Mouse (Mus musculus) MEL (cell line): ENCODE measurements at regions not wholly inside any gene's neighbourhood (a gene's known extent, or its start where the extent isn't known, plus 50 kb on each side); places are given as distances from the start of the nearest gene placed in this dataset.

Experiments used
- DNase-seq: peaks from one replicate; pipeline ENCODE4 v3.0.0; 2011; ENCODE audit warnings: low read depth, low spot score
- H3K27ac ChIP-seq: 2 replicates; pipeline ENCODE4 v1.5.1; 2012; ENCODE audit warnings: low read depth, mild to moderate bottlenecking, control low read depth, low read length, moderate library complexity; ENCODE audit not compliant: control insufficient read depth
- H3K27me3 ChIP-seq, 2 experiments: fragments of 150-350 bp in 1 of 2; sonication (generic) in 1 of 2; 2 replicates each; pipeline ENCODE4 v1.6.1; 2012; ENCODE audit warnings: low read length in 2 of 2, mild to moderate bottlenecking in 2 of 2, improper control_type of control experiment in 1 of 2, moderate library complexity in 1 of 2; ENCODE audit not compliant: insufficient read depth in 2 of 2, control insufficient read depth in 1 of 2
- H3K36me3 ChIP-seq, 2 experiments: 2 replicates each; pipeline ENCODE4 v1.6.1; 2012 to 2014; ENCODE audit warnings: low read length in 2 of 2, improper control_type of control experiment in 1 of 2, inconsistent platforms in 1 of 2, mild to moderate bottlenecking in 1 of 2; ENCODE audit not compliant: insufficient read depth in 2 of 2, control insufficient read depth in 1 of 2
- H3K4me1 ChIP-seq, 2 experiments: fragments of 150-350 bp in 1 of 2; sonication (generic) in 1 of 2; 2 replicates each; pipeline ENCODE4 v1.6.1; 2012; ENCODE audit warnings: low read length in 2 of 2, improper control_type of control experiment in 1 of 2, mild to moderate bottlenecking in 1 of 2; ENCODE audit not compliant: insufficient read depth in 2 of 2, control insufficient read depth in 1 of 2
- H3K4me3 ChIP-seq, 2 experiments: fragments of 150-350 bp in 1 of 2; sonication (generic) in 1 of 2; 2 replicates each; pipeline ENCODE4 v1.5.1; 2012; ENCODE audit warnings: low read depth in 2 of 2, low read length in 2 of 2, mild to moderate bottlenecking in 2 of 2, moderate library complexity in 2 of 2, control low read depth in 1 of 2, improper control_type of control experiment in 1 of 2; ENCODE audit not compliant: control insufficient read depth in 1 of 2, insufficient read depth in 1 of 2
- H3K79me2 ChIP-seq: 2 replicates; pipeline ENCODE4 v1.6.1; 2012; ENCODE audit warnings: mild to moderate bottlenecking, low read length, moderate library complexity; ENCODE audit not compliant: control insufficient read depth, poor library complexity, insufficient read depth
- H3K9ac ChIP-seq: 2 replicates; pipeline ENCODE4 v1.6.1; 2012; ENCODE audit warnings: low read depth, mild to moderate bottlenecking, control low read depth, low read length, moderate library complexity; ENCODE audit not compliant: control insufficient read depth, poor library complexity, severe bottlenecking
- H3K9me3 ChIP-seq: fragments of 150-350 bp; sonication (generic); replicated peaks from 2 replicates; pipeline ENCODE4 v1.6.1; 2012; ENCODE audit warnings: mild to moderate bottlenecking, low read length, improper control_type of control experiment, moderate library complexity; ENCODE audit not compliant: insufficient read depth
- BHLHE40 ChIP-seq: IDR thresholded peaks from 2 replicates; pipeline ENCODE4 v1.6.1; 2012; ENCODE audit warnings: low read depth, mild to moderate bottlenecking, inconsistent platforms, low read length, improper control_type of control experiment, borderline replicate concordance
- CHD1 ChIP-seq: IDR thresholded peaks from 2 replicates; pipeline ENCODE4 v1.6.1; 2012; ENCODE audit warnings: low read depth, mild to moderate bottlenecking, inconsistent platforms, low read length, improper control_type of control experiment
- CHD2 ChIP-seq: IDR thresholded peaks from 2 replicates; pipeline ENCODE4 v1.6.1; 2011; ENCODE audit warnings: low read length, improper control_type of control experiment
- EP300 ChIP-seq, 2 experiments: IDR thresholded peaks; 2 replicates each; pipeline ENCODE4 v1.6.1; 2011; ENCODE audit warnings: improper control_type of control experiment in 2 of 2, low read length in 2 of 2, low read depth in 1 of 2, mild to moderate bottlenecking in 1 of 2
- ETS1 ChIP-seq: IDR thresholded peaks from 2 replicates; pipeline ENCODE4 v1.6.1; 2012; ENCODE audit warnings: low read depth, mild to moderate bottlenecking, inconsistent platforms, low read length, improper control_type of control experiment, moderate library complexity
- GABPA ChIP-seq: IDR thresholded peaks from 2 replicates; pipeline ENCODE4 v1.6.1; 2012; ENCODE audit warnings: low read depth, mild to moderate bottlenecking, inconsistent platforms, low read length, improper control_type of control experiment, moderate library complexity
- GATA1 ChIP-seq: IDR thresholded peaks from 2 replicates; pipeline ENCODE4 v1.6.1; 2011; ENCODE audit warnings: low read depth, low read length, improper control_type of control experiment
- HCFC1 ChIP-seq: IDR thresholded peaks from 2 replicates; pipeline ENCODE4 v1.6.1; 2012; ENCODE audit warnings: low read depth, mild to moderate bottlenecking, inconsistent platforms, low read length, improper control_type of control experiment, moderate library complexity
- MAX ChIP-seq: IDR thresholded peaks from 2 replicates; pipeline ENCODE4 v1.6.1; 2011; ENCODE audit warnings: low read length, improper control_type of control experiment
- MAZ ChIP-seq: IDR thresholded peaks from 2 replicates; pipeline ENCODE4 v1.6.1; 2012; ENCODE audit warnings: low read depth, mild to moderate bottlenecking, inconsistent platforms, low read length, improper control_type of control experiment
- MEF2A ChIP-seq: IDR thresholded peaks from 2 replicates; pipeline ENCODE4 v1.6.1; 2014; ENCODE audit warnings: low read depth, mild to moderate bottlenecking, inconsistent platforms, low read length, improper control_type of control experiment; ENCODE audit not compliant: poor library complexity, insufficient replicate concordance, severe bottlenecking; ENCODE audit errors: extremely low read depth
- NELFE ChIP-seq: IDR thresholded peaks from 2 replicates; pipeline ENCODE4 v1.6.1; 2011; ENCODE audit warnings: low read depth, low read length, improper control_type of control experiment
- NRF1 ChIP-seq: IDR thresholded peaks from 2 replicates; pipeline ENCODE4 v1.6.1; 2014; ENCODE audit warnings: low read depth, mild to moderate bottlenecking, inconsistent platforms, low read length, improper control_type of control experiment, moderate library complexity; ENCODE audit not compliant: poor library complexity, insufficient read depth, severe bottlenecking
- POLR2AphosphoS5 ChIP-seq: IDR thresholded peaks from 2 replicates; pipeline ENCODE4 v1.6.1; 2012; ENCODE audit warnings: low read depth, borderline replicate concordance, mild to moderate bottlenecking, inconsistent platforms, low read length, moderate library complexity, mixed read lengths
- RCOR1 ChIP-seq: IDR thresholded peaks from 2 replicates; pipeline ENCODE4 v1.6.1; 2012; ENCODE audit warnings: low read depth, mild to moderate bottlenecking, inconsistent platforms, low read length, improper control_type of control experiment
- SIN3A ChIP-seq: IDR thresholded peaks from 2 replicates; pipeline ENCODE4 v1.6.1; 2012; ENCODE audit warnings: low read length, improper control_type of control experiment, inconsistent platforms
- UBTF ChIP-seq: IDR thresholded peaks from 2 replicates; pipeline ENCODE4 v1.6.1; 2012; ENCODE audit warnings: low read depth, mild to moderate bottlenecking, inconsistent platforms, low read length, improper control_type of control experiment, moderate library complexity, borderline replicate concordance; ENCODE audit not compliant: insufficient read depth
- USF2 ChIP-seq, 2 experiments: IDR thresholded peaks; 2 replicates each; pipeline ENCODE4 v1.6.1; 2011 to 2012; ENCODE audit warnings: improper control_type of control experiment in 2 of 2, low read length in 2 of 2, borderline replicate concordance in 1 of 2, inconsistent platforms in 1 of 2, low read depth in 1 of 2, mild to moderate bottlenecking in 1 of 2; ENCODE audit not compliant: insufficient read depth in 1 of 2
- ZNF384 ChIP-seq: IDR thresholded peaks from 2 replicates; pipeline ENCODE4 v1.6.1; 2012; ENCODE audit warnings: low read depth, mild to moderate bottlenecking, inconsistent platforms, low read length, improper control_type of control experiment

DNA sequence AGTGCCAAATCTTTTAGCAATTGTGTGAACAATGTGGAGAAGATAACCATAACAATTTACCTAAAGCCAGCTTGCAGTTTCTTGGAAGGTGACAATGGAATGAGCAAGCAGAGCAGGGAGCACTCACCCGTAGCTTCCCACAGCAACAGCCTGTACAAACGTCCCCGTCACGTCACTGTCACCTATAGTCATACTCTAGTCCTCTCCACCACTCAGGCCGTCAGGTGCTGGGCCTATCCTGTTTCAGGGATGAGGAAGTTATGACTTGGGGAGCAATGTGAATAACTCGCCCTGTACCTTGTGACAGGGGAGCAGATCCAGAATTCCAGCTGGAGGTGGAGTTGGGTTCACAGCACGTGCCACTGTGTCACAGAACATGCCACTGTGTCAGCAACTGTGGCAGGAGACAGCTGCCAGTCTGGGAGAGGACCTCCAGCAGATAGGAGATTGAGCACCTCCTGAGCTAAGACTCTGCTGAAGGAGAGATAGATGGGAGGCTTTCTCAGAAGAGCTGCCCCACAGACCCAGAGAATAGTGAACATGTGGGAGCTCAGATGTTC, 73.4 kb upstream of the Egln3 start:
- Histone ChIP-seq H3K36me3 (no peaks in the 10 kb centered on the region; a peak in 1 of 4 replicates), H3K4me3 (no peak overlapping the region), H3K9me3 (no peaks in the 10 kb centered on the region), H3K27ac (no peak overlapping the region), H3K79me2 (no peaks in the 10 kb centered on the region), H3K9ac (no peak overlapping the region), H3K4me1 (no peaks in the 10 kb centered on the region), H3K27me3 (no peaks in the 10 kb centered on the region)
- no peak for DNase-seq
- no peak for TF ChIP-seq GATA1
- peak; percentile 41; the same call in 1 of the 2 replicates for TF ChIP-seq RCOR1
- no peak for TF ChIP-seq UBTF
- TF ChIP-seq NRF1: no peak
- no peak for TF ChIP-seq CHD2
- TF ChIP-seq MAX: no peak

DNA sequence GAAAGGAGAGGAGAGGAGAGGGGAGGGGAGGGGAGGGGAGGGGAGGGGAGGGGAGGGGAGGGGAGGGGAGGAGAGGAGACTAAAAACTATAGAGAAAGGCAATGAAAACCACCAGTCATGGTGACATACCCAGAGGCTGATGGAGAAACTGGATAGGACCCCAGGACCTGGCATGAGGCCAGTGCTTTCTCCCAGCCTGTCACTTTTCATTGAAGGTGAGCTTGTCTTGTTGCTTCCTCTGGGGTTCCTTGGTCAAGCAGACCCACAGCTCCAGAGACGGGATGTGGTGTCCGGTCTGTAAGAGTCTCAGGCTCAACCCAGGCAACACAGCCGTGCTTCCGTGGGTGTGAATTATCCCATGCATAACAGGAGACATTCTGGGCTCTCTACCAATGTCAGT, 69.8 kb upstream of the Egln3 start:
- peaks cover 2 to 3% of the 10 kb centered on the region in 2 experiments; a peak in 2 of 4 replicates for H3K4me1 ChIP-seq
- peaks cover 0 to 2% of the 10 kb centered on the region in 2 experiments; a peak in 1 of 4 replicates for H3K36me3 ChIP-seq
- H3K27me3 ChIP-seq: no peaks in the 10 kb centered on the region
- H3K9me3 ChIP-seq: no peaks in the 10 kb centered on the region
- no peak overlapping the region for H3K9ac ChIP-seq
- H3K4me3 ChIP-seq: no peak overlapping the region
- H3K79me2 ChIP-seq: no peaks in the 10 kb centered on the region
- no peak overlapping the region for H3K27ac ChIP-seq
- no peak for DNase-seq
- TF ChIP-seq MEF2A (no peak), NRF1 (no peak), MAZ (no peak), HCFC1 (no peak), MAX (no peak), GABPA (no peak), EP300 (IDR thresholded peaks at IDR 0.05; ENCODE audit: low read depth in 1 of 2, low read length in 2 of 2) (no peak), NELFE (no peak), ZNF384 (no peak), GATA1 (no peak), USF2 (IDR thresholded peaks at IDR 0.05; ENCODE audit: borderline replicate concordance in 1 of 2, insufficient read depth in 1 of 2, low read depth in 1 of 2, low read length in 2 of 2) (no peak), BHLHE40 (no peak), ETS1 (no peak), SIN3A (no peak), CHD1 (no peak), POLR2AphosphoS5 (no peak)
- TF ChIP-seq, all 39 proteins: peak for 0
